ENCODE assay signal across 8 mouse cellular contexts in the genomic region with DNA sequence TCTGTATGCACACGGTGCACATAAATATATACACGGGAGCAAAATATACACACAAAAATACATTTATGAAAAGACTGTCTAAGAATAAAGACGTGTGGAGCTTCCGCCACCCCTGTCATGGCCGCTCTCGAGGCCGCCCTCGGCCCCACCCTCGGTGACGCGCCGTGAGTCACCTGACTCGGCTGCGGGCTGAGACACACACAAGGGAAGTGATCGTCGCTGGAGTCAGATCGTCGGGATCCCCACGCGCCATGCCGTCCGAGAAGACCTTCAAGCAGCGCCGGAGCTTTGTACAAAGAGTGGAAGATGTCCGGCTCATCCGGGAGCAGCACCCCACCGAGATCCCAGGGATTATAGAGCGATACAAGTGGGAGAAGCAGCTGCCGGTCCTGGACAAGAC. TPM values are rescaled to one million over a fixed set of nuclear protein-coding genes. Genes with fewer than 3 reads are reported as not detected.
A peak's percentile ranks its signal among the peaks of the same experiment; 100 is the strongest.
DNase-seq lines count a peak whose midpoint lies in the region; ATAC-seq and TF ChIP-seq lines count a peak whose summit lies in the region.

No protein-coding gene starts in this region.

- no peak for DNase-seq in kidney, adult 18-20 months
- DNase-seq in embryonic facial prominence, embryonic 10.5 days (ENCODE audit: low spot score) = no peak
- DNase-seq in intestine, embryonic 14.5 days (ENCODE audit: low spot score) = no peak
- DNase-seq in spleen, postnatal 36 days (ENCODE audit: low spot score in 2 of 2) = no peak
- DNase-seq in thymus, adult 2 months = no peak

- 60% methylated on average over 29 of the region's 29 CpGs for WGBS in kidney, embryonic 14.5 days
- WGBS in embryonic facial prominence, embryonic 10.5 days = 60% methylated on average over 29 of the region's 29 CpGs
- WGBS in intestine, embryonic 14.5 days = 57% methylated on average over 29 of the region's 29 CpGs
- WGBS in thymus, adult 2 months = 93% methylated on average over 29 of the region's 29 CpGs

- no peaks in the 10 kb centered on the region for H3K27me3 ChIP-seq in kidney, embryonic 14.5 days (ENCODE audit: control insufficient read depth, insufficient read depth, low read length)
- no peaks in the 10 kb centered on the region for H3K27me3 ChIP-seq in embryonic facial prominence, embryonic 10.5 days (replicated peaks; ENCODE audit: low read depth, poor library complexity, severe bottlenecking)
- H3K27me3 ChIP-seq in intestine, embryonic 14.5 days (replicated peaks; ENCODE audit: control insufficient read depth, insufficient read depth, low read length) = no peaks in the 10 kb centered on the region
- H3K27me3 ChIP-seq in thymus, adult 2 months (ENCODE audit: control insufficient read depth, insufficient read depth, low read length) = no peaks in the 10 kb centered on the region

- no peaks in the 10 kb centered on the region for H3K36me3 ChIP-seq in kidney, embryonic 14.5 days (ENCODE audit: control insufficient read depth, insufficient read depth, low read length)
- no peaks in the 10 kb centered on the region for H3K36me3 ChIP-seq in embryonic facial prominence, embryonic 10.5 days (replicated peaks)
- no peaks in the 10 kb centered on the region for H3K36me3 ChIP-seq in intestine, embryonic 14.5 days (ENCODE audit: control insufficient read depth, insufficient read depth, low read length)
- H3K36me3 ChIP-seq in thymus, adult 2 months (ENCODE audit: control insufficient read depth, insufficient read depth, low read length) = no peaks in the 10 kb centered on the region

- no peak overlapping the region for H3K27ac ChIP-seq in kidney, embryonic 14.5 days (ENCODE audit: low read depth, low read length)
- no peak overlapping the region for H3K27ac ChIP-seq in embryonic facial prominence, embryonic 10.5 days (replicated peaks)
- H3K27ac ChIP-seq in intestine, embryonic 14.5 days (ENCODE audit: low read depth) = no peak overlapping the region
- H3K27ac ChIP-seq in thymus, adult 2 months (ENCODE audit: control insufficient read depth, insufficient read depth, low read length) = no peak overlapping the region

- 0 out of 2 replicates have a peak overlapping the region, but pooled peaks have one; percentile 8 for H3K4me2 ChIP-seq in kidney, embryonic 14.5 days (replicated peaks; ENCODE audit: low read depth, low read length)
- H3K4me2 ChIP-seq in intestine, embryonic 14.5 days (ENCODE audit: low read length) = peak overlapping the region; percentile 29

- no peak overlapping the region; the same call in 1 of the 2 replicates for H3K4me3 ChIP-seq in kidney, embryonic 14.5 days (ENCODE audit: low read length)
- H3K4me3 ChIP-seq in embryonic facial prominence, embryonic 10.5 days = peak overlapping the region; percentile 25; the same call in 1 of the 2 replicates
- peak overlapping the region; percentile 18; the same call in 1 of the 2 replicates for H3K4me3 ChIP-seq in intestine, embryonic 14.5 days (ENCODE audit: low read depth, low read length)
- no peak overlapping the region for H3K4me3 ChIP-seq in thymus, adult 2 months (ENCODE audit: control insufficient read depth, insufficient read depth, low read length)

- H3K9ac ChIP-seq in kidney, embryonic 14.5 days (ENCODE audit: low read depth, low read length) = no peak overlapping the region
- H3K9ac ChIP-seq in intestine, embryonic 14.5 days (ENCODE audit: low read length) = no peak overlapping the region

- H3K9me3 ChIP-seq in kidney, embryonic 14.5 days (ENCODE audit: control insufficient read depth, low read length) = no peaks in the 10 kb centered on the region
- no peaks in the 10 kb centered on the region for H3K9me3 ChIP-seq in embryonic facial prominence, embryonic 10.5 days
- no peaks in the 10 kb centered on the region for H3K9me3 ChIP-seq in intestine, embryonic 14.5 days (ENCODE audit: control insufficient read depth, low read length)

- no peak for TF ChIP-seq POLR2A in thymus, adult 2 months (IDR thresholded peaks at IDR 0.05; ENCODE audit: control insufficient read depth, extremely low read depth, insufficient read depth, low read length, poor library complexity)

- TF ChIP-seq CTCF in thymus, adult 2 months (IDR thresholded peaks at IDR 0.05; ENCODE audit: borderline replicate concordance, control insufficient read depth, extremely low read depth, insufficient read depth, low read length, poor library complexity) = no peak

- no peak for ATAC-seq in kidney, embryonic 14.5 days (ENCODE audit: low FRiP score, low TSS enrichment)
- ATAC-seq in intestine, embryonic 14.5 days (replicated peaks; ENCODE audit: low FRiP score, low TSS enrichment, low read depth) = no peak
- ATAC-seq in megakaryocyte, adult 5-6 weeks (ENCODE audit: poor library complexity, severe bottlenecking) = peak; percentile 52; the same call in 1 of the 2 replicates
- ATAC-seq in CD4-positive, CD25-positive, alpha-beta regulatory T cell, adult 4 months = no peak

- no peaks in the 10 kb centered on the region for H3K4me1 ChIP-seq in kidney, embryonic 14.5 days (ENCODE audit: control insufficient read depth, insufficient read depth, low read length)
- no peaks in the 10 kb centered on the region for H3K4me1 ChIP-seq in embryonic facial prominence, embryonic 10.5 days
- H3K4me1 ChIP-seq in intestine, embryonic 14.5 days (replicated peaks; ENCODE audit: control insufficient read depth, insufficient read depth, low read length) = no peaks in the 10 kb centered on the region
- H3K4me1 ChIP-seq in thymus, adult 2 months (replicated peaks; ENCODE audit: control insufficient read depth, insufficient read depth, low read length) = no peaks in the 10 kb centered on the region

RNA-seq across cellular contexts. Expression of a gene that starts 8.4 kb away (rescaled TPM):
- polyA plus RNA-seq in kidney, embryonic 14.5 days (2014; fragmentation: Nextera tagmentation; extraction: Ambion mirVana) = not detected in 2 replicates
- 0.06 and 0.09 TPM in 2 replicates for polyA plus RNA-seq in embryonic facial prominence, embryonic 10.5 days (2016; fragmentation: Nextera tagmentation; extraction: Ambion mirVana)
- polyA plus RNA-seq in intestine, embryonic 14.5 days (2014; fragmentation: Nextera tagmentation; extraction: Ambion mirVana) = 0.15 and 0.19 TPM in 2 replicates
- 8.1 TPM in 2 replicates for total RNA-seq in megakaryocyte, adult 5-6 weeks (2015)
- 14.1 and 16.2 TPM in 2 replicates for total RNA-seq in megakaryocyte, adult 5-6 weeks (2017)
- under 1 TPM in 1 of 2 experiments, not detected in 1; 0.37 TPM for polyA plus RNA-seq in CD4-positive, CD25-positive, alpha-beta regulatory T cell, adult 4 months (2017; shearing (Covaris generic))
- 5.3 and 5.8 TPM in 2 replicates for polyA plus RNA-seq in thymus, adult 2 months (2012; rRNA removed)

RNA-seq across cellular contexts. Expression of a gene that starts 21.2 kb away (rescaled TPM):
- 88.9 and 102 TPM in 2 replicates for polyA plus RNA-seq in kidney, embryonic 14.5 days (2014; fragmentation: Nextera tagmentation; extraction: Ambion mirVana)
- 59.7 and 60.9 TPM in 2 replicates for polyA plus RNA-seq in embryonic facial prominence, embryonic 10.5 days (2016; fragmentation: Nextera tagmentation; extraction: Ambion mirVana)
- polyA plus RNA-seq in intestine, embryonic 14.5 days (2014; fragmentation: Nextera tagmentation; extraction: Ambion mirVana) = 75.0 and 83.4 TPM in 2 replicates
- 265 and 303 TPM in 2 replicates for total RNA-seq in megakaryocyte, adult 5-6 weeks (2015)
- total RNA-seq in megakaryocyte, adult 5-6 weeks (2017) = 129 and 148 TPM in 2 replicates
- 100 to 1,000 TPM; 180 to 227 TPM for polyA plus RNA-seq in CD4-positive, CD25-positive, alpha-beta regulatory T cell, adult 4 months (2017; shearing (Covaris generic))
- 124 and 152 TPM in 2 replicates for polyA plus RNA-seq in thymus, adult 2 months (2012; rRNA removed)

Comparison
In these comparisons a context has a peak if more than half of its experiments do, and no peak if none do; other contexts are left out.
1. H3K4me3 ChIP-seq: peak in embryonic facial prominence, embryonic 10.5 days (single experiment) and intestine, embryonic 14.5 days (single experiment); none in kidney, embryonic 14.5 days (single experiment) and thymus, adult 2 months (single experiment).